Mouse (Mus musculus): ENCODE results near the gene Rbm38. TPM values are rescaled to one million over a fixed set of nuclear protein-coding genes. Genes with fewer than 3 reads are reported as not detected.

Gene Rbm38
- polyA plus RNA-seq (2016; fragmentation: Nextera tagmentation; extraction: Ambion mirVana): 58.0 and 61.4 TPM in 2 replicates

DNA sequence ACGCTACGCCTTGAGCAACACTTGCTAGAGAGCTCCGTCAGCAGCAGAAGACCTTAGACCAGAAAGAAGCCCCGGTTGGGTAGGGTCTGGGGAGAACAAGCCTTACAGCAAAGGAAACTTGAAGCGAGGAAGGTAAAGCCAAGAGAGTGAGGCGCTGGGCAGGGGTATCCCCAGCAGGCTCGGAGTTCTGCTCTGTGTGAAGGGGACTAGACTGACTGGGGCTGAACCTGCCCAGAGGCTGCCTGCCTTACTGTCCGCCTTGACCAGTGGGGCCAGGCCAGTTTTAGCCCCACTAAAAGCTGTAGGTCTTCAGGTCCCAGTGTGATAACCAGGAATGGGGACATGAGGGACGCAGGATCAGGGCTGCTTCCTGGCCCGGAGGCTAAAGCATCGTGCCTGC is at the start of gene Rbm38:
Gene Rbm38 (plus strand): TSS at position 69 of the 400 bp plus-strand sequence.
- H3K4me3 ChIP-seq: peak within 1 kb of the TSS; percentile 28
- H3K27me3 ChIP-seq: peaks cover 45% of the 10 kb centered on the region
- WGBS: 23% methylated on average over 11 of the region's 11 CpGs
- H3K4me2 ChIP-seq (replicated peaks): peak within 1 kb of the TSS; percentile 91
- H3K4me1 ChIP-seq: peaks cover 50% of the 10 kb centered on the region
- H3K36me3 ChIP-seq: peaks cover 21% of the 10 kb centered on the region
- H3K9ac ChIP-seq (replicated peaks): peak within 1 kb of the TSS; percentile 2; the same call in 1 of the 2 replicates
- no peak for ATAC-seq (ENCODE audit: low FRiP score, low read depth)
- H3K27ac ChIP-seq (replicated peaks): no peak within 1 kb of the TSS
- H3K9me3 ChIP-seq: no peaks in the 10 kb centered on the region

GRCm38 (mm10) chr2:172971865-172972264 is 48.4 kb upstream of the Rbm38 start:
- Histone ChIP-seq H3K4me3 (no peak overlapping the region), H3K9me3 (no peaks in the 10 kb centered on the region), H3K36me3 (no peaks in the 10 kb centered on the region), H3K9ac (replicated peaks) (no peak overlapping the region), H3K4me1 (peaks cover 8% of the 10 kb centered on the region), H3K27ac (replicated peaks) (no peak overlapping the region), H3K4me2 (replicated peaks) (no peak overlapping the region), H3K27me3 (no peaks in the 10 kb centered on the region; the same call in 1 of the 2 replicates)
- WGBS: 93% methylated on average over 2 of the region's 2 CpGs
- ATAC-seq (ENCODE audit: low FRiP score, low read depth): no peak

GRCm38 (mm10) chr2:172973806-172974565 is 46.3 kb upstream of the Rbm38 start:
- Histone ChIP-seq H3K4me1 (peaks cover 20% of the 10 kb centered on the region), H3K27ac (replicated peaks) (no peak overlapping the region), H3K9ac (replicated peaks) (no peak overlapping the region), H3K4me2 (replicated peaks) (no peak overlapping the region), H3K27me3 (no peaks in the 10 kb centered on the region; the same call in 1 of the 2 replicates), H3K9me3 (no peaks in the 10 kb centered on the region), H3K4me3 (no peak overlapping the region), H3K36me3 (no peaks in the 10 kb centered on the region)
- no peak for ATAC-seq (ENCODE audit: low FRiP score, low read depth)
- WGBS: 29% methylated on average over 7 of the region's 7 CpGs

DNA sequence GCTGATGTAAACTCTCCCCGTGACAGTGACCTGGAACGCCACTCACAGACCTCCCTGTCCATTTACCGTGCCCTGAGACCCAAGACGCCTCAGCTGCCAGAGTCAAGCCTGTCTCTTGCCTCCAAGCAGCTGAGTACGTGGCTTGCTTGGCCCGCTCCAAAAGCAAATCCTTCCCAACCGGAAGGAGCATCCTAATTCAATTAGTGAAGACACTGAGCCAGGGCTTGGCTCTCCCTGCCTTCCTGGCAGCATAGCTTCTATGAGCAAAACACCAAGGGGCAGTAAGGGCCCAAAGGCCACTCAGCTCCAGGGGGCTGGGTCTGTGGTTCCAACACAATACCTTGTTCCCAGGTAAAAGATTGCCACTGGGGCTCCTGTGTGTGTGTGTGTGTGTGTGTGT is 45.6 kb upstream of the Rbm38 start:
- no peak overlapping the region for H3K27ac ChIP-seq (replicated peaks)
- ATAC-seq (ENCODE audit: low FRiP score, low read depth): no peak
- H3K4me3 ChIP-seq: no peak overlapping the region
- no peaks in the 10 kb centered on the region for H3K36me3 ChIP-seq
- WGBS: 29% methylated on average over 7 of the region's 7 CpGs
- H3K9me3 ChIP-seq: 0 out of 2 replicates have a peak, but pooled peaks cover 2% of the 10 kb centered on the region
- peaks cover 20% of the 10 kb centered on the region for H3K4me1 ChIP-seq
- H3K9ac ChIP-seq (replicated peaks): no peak overlapping the region
- H3K27me3 ChIP-seq: no peaks in the 10 kb centered on the region; the same call in 1 of the 2 replicates
- no peak overlapping the region for H3K4me2 ChIP-seq (replicated peaks)

DNA sequence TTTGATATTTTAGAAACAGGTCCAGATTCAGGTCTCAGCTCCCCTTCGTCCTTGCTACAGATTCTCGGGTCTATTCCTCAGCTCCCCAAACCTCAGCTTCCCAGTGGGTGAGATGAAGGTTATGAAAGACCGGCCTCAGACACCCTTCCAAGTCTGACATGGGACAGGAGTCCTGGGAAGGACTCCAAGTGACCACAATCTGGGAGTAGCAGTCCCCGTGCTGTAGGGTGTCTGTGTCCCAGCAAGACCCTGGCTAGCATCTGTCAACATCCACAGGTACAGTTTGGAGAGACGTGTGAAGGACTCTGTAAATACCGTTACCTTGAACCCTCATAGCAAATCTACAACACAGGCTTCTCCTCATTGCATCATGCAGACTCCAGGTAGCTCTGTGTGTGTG is 45.1 kb upstream of the Rbm38 start:
- Histone ChIP-seq H3K4me1 (peaks cover 20% of the 10 kb centered on the region), H3K27ac (replicated peaks) (no peak overlapping the region), H3K27me3 (no peaks in the 10 kb centered on the region; the same call in 1 of the 2 replicates), H3K4me2 (replicated peaks) (no peak overlapping the region), H3K4me3 (no peak overlapping the region), H3K9ac (replicated peaks) (no peak overlapping the region), H3K9me3 (peaks cover 6% of the 10 kb centered on the region; the same call in 1 of the 2 replicates), H3K36me3 (no peaks in the 10 kb centered on the region)
- no peak for ATAC-seq (ENCODE audit: low FRiP score, low read depth)
- WGBS: 82% methylated on average over 6 of the region's 6 CpGs

DNA sequence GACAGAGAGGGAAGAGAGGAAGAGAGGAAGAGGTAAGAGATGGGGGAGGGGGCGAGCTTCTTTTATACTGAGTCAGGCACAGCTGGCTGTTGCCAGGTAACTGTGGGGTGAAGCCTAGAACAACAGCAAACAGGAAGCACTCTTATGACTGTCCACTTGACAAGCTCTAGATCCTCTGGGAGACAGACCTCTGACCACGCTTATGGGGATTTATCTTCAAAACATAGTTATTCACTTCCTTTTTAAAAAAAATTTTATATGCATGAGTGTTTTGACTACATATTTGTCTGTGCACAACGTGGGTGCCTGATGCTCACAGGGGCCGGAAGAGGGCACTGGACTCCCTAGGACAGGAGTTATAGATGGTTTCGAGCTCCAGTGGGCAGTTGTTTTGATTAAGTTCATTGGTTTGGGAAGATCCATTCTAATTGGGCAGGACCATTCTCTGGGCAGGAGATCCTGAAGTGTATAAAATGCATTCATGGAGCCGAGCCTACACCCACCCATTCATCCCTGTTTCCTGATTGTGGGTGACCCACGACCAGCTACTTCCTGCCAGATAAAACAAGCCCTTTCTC is 43.5 kb upstream of the Rbm38 start:
- peak overlapping the region; percentile 34; the same call in 1 of the 2 replicates for H3K4me2 ChIP-seq (replicated peaks)

DNA sequence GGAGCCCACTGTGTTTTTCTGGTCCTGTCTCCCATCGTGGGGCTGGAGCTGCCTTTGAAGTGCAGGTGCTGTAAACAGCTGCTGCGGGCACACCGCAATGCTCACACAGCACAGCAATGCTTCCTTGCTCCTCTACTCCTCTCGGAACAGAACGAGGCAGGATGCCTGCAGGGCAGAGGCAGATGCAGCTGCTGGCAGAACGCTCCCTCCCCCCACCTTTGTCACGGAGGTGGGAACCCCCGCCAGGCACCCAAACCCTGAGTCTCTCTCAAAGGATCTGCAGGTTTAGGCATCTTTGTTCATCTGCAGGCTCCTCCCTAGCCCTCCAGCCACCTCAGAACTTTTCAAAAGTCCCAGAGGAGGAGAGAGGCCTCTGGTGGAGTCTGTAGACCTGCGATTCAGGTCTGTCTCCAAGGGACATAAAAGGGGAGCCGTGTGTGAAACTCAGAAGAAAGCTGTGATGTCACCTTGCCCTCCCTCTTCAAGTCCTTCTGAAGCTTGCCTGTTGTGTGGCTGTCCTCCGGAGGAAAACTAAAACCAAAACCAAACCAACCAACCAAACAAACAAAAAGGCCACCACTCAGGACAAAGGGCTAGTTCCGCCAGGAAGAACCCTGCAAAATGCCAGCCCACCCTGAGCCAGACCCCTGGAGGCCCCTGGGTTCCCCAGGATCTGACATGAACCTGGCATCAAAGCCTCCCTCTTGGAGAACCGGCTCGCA is 42.7 kb upstream of the Rbm38 start, which contains the start of gene Spo11:
Gene Spo11 (plus strand): TSS at position 292 of the 722 bp plus-strand sequence.
- Histone ChIP-seq H3K9ac (replicated peaks) (peak within 1 kb of the TSS; percentile 37; the same call in 1 of the 2 replicates), H3K27me3 (no peaks in the 10 kb centered on the region; the same call in 1 of the 2 replicates), H3K4me1 (peaks cover 20% of the 10 kb centered on the region), H3K36me3 (no peaks in the 10 kb centered on the region), H3K9me3 (peaks cover 6% of the 10 kb centered on the region; the same call in 1 of the 2 replicates), H3K4me3 (0 out of 2 replicates have a peak within 1 kb of the TSS, but pooled peaks have one; percentile 2), H3K4me2 (replicated peaks) (peak within 1 kb of the TSS; percentile 34), H3K27ac (replicated peaks) (no peak within 1 kb of the TSS; the same call in 1 of the 2 replicates)
- no peak; the same call in 1 of the 2 replicates for ATAC-seq (ENCODE audit: low FRiP score, low read depth)
- 13% methylated on average over 14 of the region's 14 CpGs for WGBS

More for the DNA sequence above, 43.5 kb upstream of the Rbm38 start:
- Histone ChIP-seq H3K4me3 (no peak overlapping the region), H3K4me1 (peaks cover 20% of the 10 kb centered on the region), H3K9me3 (peaks cover 6% of the 10 kb centered on the region; the same call in 1 of the 2 replicates), H3K36me3 (no peaks in the 10 kb centered on the region), H3K27me3 (no peaks in the 10 kb centered on the region; the same call in 1 of the 2 replicates), H3K9ac (replicated peaks) (no peak overlapping the region), H3K27ac (replicated peaks) (no peak overlapping the region; the same call in 1 of the 2 replicates)
- no peak for ATAC-seq (ENCODE audit: low FRiP score, low read depth)
- WGBS: 25% methylated on average over 7 of the region's 7 CpGs

- WGBS: 61% methylated on average over 4 of the region's 4 CpGs
- ATAC-seq (ENCODE audit: low FRiP score, low read depth): no peak
Measured at GRCm38 (mm10) chr2:172978131-172978633, 42.1 kb upstream of the Rbm38 start.

DNA sequence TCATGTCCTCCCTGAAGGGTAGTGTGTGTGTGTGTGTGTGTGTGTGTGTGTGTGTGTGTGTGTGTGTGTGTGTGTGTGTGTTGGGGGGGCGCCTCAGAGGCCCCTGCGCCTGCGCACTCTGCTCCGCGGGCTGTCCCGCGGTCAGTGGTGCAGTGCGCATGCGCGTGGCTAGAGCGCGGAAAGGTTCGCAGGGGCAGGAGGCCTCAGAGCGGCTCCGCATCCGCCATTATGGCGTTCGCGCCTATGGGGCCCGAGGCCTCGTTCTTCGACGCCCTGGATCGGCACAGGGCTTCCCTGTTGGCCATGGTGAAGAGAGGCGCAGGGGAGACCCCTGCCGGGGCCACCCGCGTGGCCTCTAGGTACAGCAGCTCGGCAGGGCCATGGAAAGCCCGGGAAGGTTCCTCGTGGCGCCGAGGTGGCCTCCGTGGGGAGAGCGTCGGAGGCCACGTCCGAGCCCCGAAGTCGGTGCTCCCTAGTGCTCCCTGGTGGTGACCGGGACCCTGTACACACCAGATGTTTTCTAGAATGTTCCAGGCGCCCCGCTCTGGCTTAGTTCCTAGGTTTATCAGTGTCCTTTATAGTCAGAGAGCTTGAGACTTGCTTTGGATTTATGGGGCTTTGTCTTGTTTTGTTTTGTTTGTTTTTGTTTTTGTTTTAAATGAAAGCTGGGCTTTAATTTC is 40.5 kb upstream of the Rbm38 start:
- no peak overlapping the region for H3K27ac ChIP-seq (replicated peaks)
- 90% methylated on average over 43 of the region's 43 CpGs for WGBS
- no peak overlapping the region for H3K4me2 ChIP-seq (replicated peaks)
- H3K9ac ChIP-seq (replicated peaks): no peak overlapping the region
- peaks cover 6% of the 10 kb centered on the region; the same call in 1 of the 2 replicates for H3K9me3 ChIP-seq
- peaks cover 20% of the 10 kb centered on the region for H3K4me1 ChIP-seq
- H3K27me3 ChIP-seq: no peaks in the 10 kb centered on the region; the same call in 1 of the 2 replicates
- no peak overlapping the region for H3K4me3 ChIP-seq
- no peak for ATAC-seq (ENCODE audit: low FRiP score, low read depth)
- no peaks in the 10 kb centered on the region for H3K36me3 ChIP-seq

More at GRCm38 (mm10) chr2:172978131-172978633, 42.1 kb upstream of the Rbm38 start:
- Histone ChIP-seq H3K9me3 (peaks cover 6% of the 10 kb centered on the region; the same call in 1 of the 2 replicates), H3K4me1 (peaks cover 20% of the 10 kb centered on the region), H3K36me3 (no peaks in the 10 kb centered on the region), H3K4me2 (replicated peaks) (no peak overlapping the region), H3K27me3 (no peaks in the 10 kb centered on the region; the same call in 1 of the 2 replicates), H3K27ac (replicated peaks) (no peak overlapping the region), H3K9ac (replicated peaks) (no peak overlapping the region), H3K4me3 (no peak overlapping the region)

- H3K4me3 ChIP-seq: no peak overlapping the region
- H3K36me3 ChIP-seq: no peaks in the 10 kb centered on the region
- no peak overlapping the region for H3K4me2 ChIP-seq (replicated peaks)
- H3K27ac ChIP-seq (replicated peaks): no peak overlapping the region
- 0 out of 2 replicates have a peak, but pooled peaks cover 5% of the 10 kb centered on the region for H3K27me3 ChIP-seq
- ATAC-seq (ENCODE audit: low FRiP score, low read depth): no peak
- peaks cover 1% of the 10 kb centered on the region; the same call in 1 of the 2 replicates for H3K4me1 ChIP-seq
- 78% methylated on average over 9 of the region's 9 CpGs for WGBS
- no peak overlapping the region for H3K9ac ChIP-seq (replicated peaks)
- peaks cover 6% of the 10 kb centered on the region; the same call in 1 of the 2 replicates for H3K9me3 ChIP-seq
Measured at GRCm38 (mm10) chr2:172982776-172983561, 37.3 kb upstream of the Rbm38 start.
